Mouse (Mus musculus) hindbrain, postnatal 0 days (tissue): ENCODE data around the gene Slc7a11. TPM values are rescaled to one million over a fixed set of nuclear protein-coding genes. Genes with fewer than 3 reads are reported as not detected.
A peak's percentile ranks its signal among the peaks of the same experiment; 100 is the strongest.

Source experiments
- ATAC-seq: fragments of 200-750 bp; cut with Nextera tagmentation; 2 replicates; pipeline ENCODE4 v1.8.0; 2017; ENCODE audit warnings: mild to moderate bottlenecking, moderate TSS enrichment, moderate library complexity
- DNase-seq: peaks from one replicate; pipeline ENCODE4 v3.0.0-alpha.2; 2015; ENCODE audit warnings: low spot score
- H3K27ac ChIP-seq: fragments of 300-500 bp; sonication (generic); 2 replicates; pipeline ENCODE4 v1.5.1; 2014; ENCODE audit warnings: mild to moderate bottlenecking
- H3K27me3 ChIP-seq: fragments of 300-500 bp; sonication (generic); 2 replicates; pipeline ENCODE4 v1.6.1; 2014; ENCODE audit warnings: low read length, mixed read lengths; ENCODE audit not compliant: insufficient read depth
- H3K36me3 ChIP-seq: fragments of 300-500 bp; sonication (generic); 2 replicates; pipeline ENCODE4 v1.6.1; 2014; ENCODE audit warnings: low read length, mixed read lengths; ENCODE audit not compliant: insufficient read depth
- H3K4me1 ChIP-seq: fragments of 300-500 bp; sonication (generic); 2 replicates; pipeline ENCODE4 v1.6.1; 2014; ENCODE audit warnings: antibody characterized with exemption, low read length, mixed read lengths; ENCODE audit not compliant: insufficient read depth
- H3K4me2 ChIP-seq: fragments of 300-500 bp; sonication (generic); 2 replicates; pipeline ENCODE4 v1.6.1; 2014; ENCODE audit warnings: low read depth, mild to moderate bottlenecking, low read length, moderate library complexity, mixed read lengths
- H3K4me3 ChIP-seq: fragments of 300-500 bp; sonication (generic); 2 replicates; pipeline ENCODE4 v1.5.1; 2014; ENCODE audit warnings: low read length
- H3K9ac ChIP-seq: fragments of 300-500 bp; sonication (generic); replicated peaks from 2 replicates; pipeline ENCODE4 v1.6.1; 2014; ENCODE audit warnings: mild to moderate bottlenecking, low read length, moderate library complexity, mixed read lengths
- H3K9me3 ChIP-seq: fragments of 300-500 bp; sonication (generic); 2 replicates; pipeline ENCODE4 v1.6.1; 2016; ENCODE audit warnings: low read length, mixed read lengths
- CTCF ChIP-seq: IDR thresholded peaks from 2 replicates; pipeline ENCODE4 v1.5.1; 2016; ENCODE audit warnings: antibody characterized with exemption, control low read depth, low read depth
- WGBS: fragments of 180-500 bp; shearing (Covaris S2); extraction: QIAGEN DNeasy Blood & Tissue Kit; methylation state at CpG from one replicate; pipeline ENCODE4 v1.1.7; 2014; 5-methylcytosine and 5-hydroxymethylcytosine counted together
- polyA plus RNA-seq: library from polyadenylated mRNA; unstranded; fragments of >200 nt; fragmentation: Nextera tagmentation; extraction: Ambion mirVana; gene quantifications from 2 replicates; pipeline ENCODE4 v1.2.1, GENCODE M21; 2015
- total RNA-seq: library from RNA; depleted of rRNA; stranded (reverse); fragments of >200 nt; gene quantifications from 2 replicates; pipeline ENCODE4 v1.2.3, GENCODE M21; 2014

Slc7a11 gene
- total and polyA plus RNA-seq, 2 experiments from 2014 or later, result 4.8 to 18.0 TPM

- Histone ChIP-seq H3K27ac (no peak overlapping the region), H3K36me3 (no peaks in the 10 kb centered on the region), H3K9ac (no peak overlapping the region), H3K4me2 (peak overlapping the region; percentile 54), H3K4me1 (no peaks in the 10 kb centered on the region; the same call in 1 of the 2 replicates), H3K4me3 (no peak overlapping the region), H3K9me3 (no peaks in the 10 kb centered on the region), H3K27me3 (no peaks in the 10 kb centered on the region)
- ATAC-seq (no peak), DNase-seq (peak; percentile 23)
- peak; percentile 49 for TF ChIP-seq CTCF
- 30% methylated on average over 5 of the region's 5 CpGs for WGBS
Measured at GRCm38 (mm10) chr3:50382729-50383128, 60.7 kb downstream of the Slc7a11 start.

GRCm38 (mm10) chr3:50381861-50382693 lies 61.3 kb downstream of the Slc7a11 start:
- 33% methylated on average over 22 of the region's 22 CpGs for WGBS
- Histone ChIP-seq H3K4me1 (no peaks in the 10 kb centered on the region; the same call in 1 of the 2 replicates), H3K9ac (peak overlapping the region; percentile 31; the same call in 1 of the 2 replicates), H3K9me3 (no peaks in the 10 kb centered on the region), H3K4me2 (peak overlapping the region; percentile 54), H3K36me3 (no peaks in the 10 kb centered on the region), H3K27me3 (no peaks in the 10 kb centered on the region), H3K4me3 (peak overlapping the region; percentile 32), H3K27ac (peak overlapping the region; percentile 32; the same call in 1 of the 2 replicates)
- DNase-seq (no peak), ATAC-seq (peak; percentile 70; the same call in 1 of the 2 replicates)
- no peak for TF ChIP-seq CTCF

- ATAC-seq, result peak; percentile 84
- WGBS, result 16% methylated on average over 10 of the region's 10 CpGs
Measured at GRCm38 (mm10) chr3:50381160-50381860, 62.1 kb downstream of the Slc7a11 start.

GRCm38 (mm10) chr3:50379942-50380341 lies 63.5 kb downstream of the Slc7a11 start:
- 74% methylated on average over 8 of the region's 8 CpGs for WGBS

More at GRCm38 (mm10) chr3:50381160-50381860, 62.1 kb downstream of the Slc7a11 start:
- Histone ChIP-seq H3K9ac (peak overlapping the region; percentile 31; the same call in 1 of the 2 replicates), H3K4me2 (peak overlapping the region; percentile 54), H3K36me3 (no peaks in the 10 kb centered on the region), H3K9me3 (no peaks in the 10 kb centered on the region), H3K27me3 (no peaks in the 10 kb centered on the region), H3K4me3 (peak overlapping the region; percentile 32), H3K27ac (no peak overlapping the region), H3K4me1 (no peaks in the 10 kb centered on the region; the same call in 1 of the 2 replicates)
- peak; percentile 96 for DNase-seq
- peak; percentile 90 for TF ChIP-seq CTCF

GRCm38 (mm10) chr3:50375477-50375876 lies 67.9 kb downstream of the Slc7a11 start:
- H3K9me3 ChIP-seq, result no peaks in the 10 kb centered on the region
- no peaks in the 10 kb centered on the region for H3K27me3 ChIP-seq
- no peak overlapping the region for H3K9ac ChIP-seq
- no peak overlapping the region for H3K4me3 ChIP-seq
- H3K36me3 ChIP-seq, result no peaks in the 10 kb centered on the region
- peak; percentile 54 for TF ChIP-seq CTCF
- ATAC-seq, result peak; percentile 43; the same call in 1 of the 2 replicates
- H3K4me2 ChIP-seq, result no peak overlapping the region
- no peaks in the 10 kb centered on the region for H3K4me1 ChIP-seq
- H3K27ac ChIP-seq, result no peak overlapping the region
- peak; percentile 70 for DNase-seq

More at GRCm38 (mm10) chr3:50379942-50380341, 63.5 kb downstream of the Slc7a11 start:
- no peaks in the 10 kb centered on the region; the same call in 1 of the 2 replicates for H3K4me1 ChIP-seq
- no peak for TF ChIP-seq CTCF
- no peaks in the 10 kb centered on the region for H3K27me3 ChIP-seq
- ATAC-seq (no peak), DNase-seq (no peak)
- H3K4me3 ChIP-seq, result no peak overlapping the region
- no peak overlapping the region for H3K27ac ChIP-seq
- no peak overlapping the region for H3K4me2 ChIP-seq
- no peaks in the 10 kb centered on the region for H3K36me3 ChIP-seq
- no peak overlapping the region for H3K9ac ChIP-seq
- H3K9me3 ChIP-seq, result no peaks in the 10 kb centered on the region

- Histone ChIP-seq H3K4me3 (no peak overlapping the region), H3K27me3 (no peaks in the 10 kb centered on the region), H3K9me3 (no peaks in the 10 kb centered on the region), H3K4me1 (no peaks in the 10 kb centered on the region), H3K36me3 (no peaks in the 10 kb centered on the region), H3K4me2 (no peak overlapping the region), H3K9ac (no peak overlapping the region), H3K27ac (no peak overlapping the region)
- DNase-seq (no peak), ATAC-seq (no peak)
- no peak for TF ChIP-seq CTCF
- WGBS, result 85% methylated on average over 6 of the region's 6 CpGs
Measured at GRCm38 (mm10) chr3:50369791-50370190, 73.6 kb downstream of the Slc7a11 start.
